Mouse (Mus musculus): Measurements from ENCODE around the gene Smn1. TPM values are rescaled to one million over a fixed set of nuclear protein-coding genes. Genes with fewer than 3 reads are reported as not detected.
"Not testable (repeated sequence)": the region's sequence is repeated elsewhere in the genome, so short reads cannot be mapped to it uniquely, and the experiment has no call there.

Smn1 gene
- polyA plus RNA-seq, 1 experiment, result 101 TPM

- H3K27me3 ChIP-seq (replicated peaks), result no peaks in the 10 kb centered on the region
- TF ChIP-seq FLI1 (IDR thresholded peaks at IDR 0.05; ENCODE audit: low read length), result no peak
- TF ChIP-seq GATA1 (IDR thresholded peaks at IDR 0.05; ENCODE audit: borderline replicate concordance, low read length), result no peak
- peaks cover 7% of the 10 kb centered on the region for H3K4me1 ChIP-seq
- H3K9me3 ChIP-seq, result no peaks in the 10 kb centered on the region
- H3K4me3 ChIP-seq (replicated peaks), result no peak overlapping the region
- H3K36me3 ChIP-seq (replicated peaks; ENCODE audit: low read length), result peaks cover 77% of the 10 kb centered on the region
Observed at GRCm38 (mm10) chr13:100141646-100142314, 17.1 kb downstream of the Smn1 start.

- Histone ChIP-seq H3K4me3 (replicated peaks) (no peak overlapping the region), H3K4me1 (peaks cover 7% of the 10 kb centered on the region), H3K36me3 (replicated peaks; ENCODE audit: low read length) (peaks cover 83% of the 10 kb centered on the region), H3K27me3 (replicated peaks) (no peaks in the 10 kb centered on the region), H3K9me3 (no peaks in the 10 kb centered on the region; the same call in 1 of the 2 replicates)
- TF ChIP-seq GATA1 (IDR thresholded peaks at IDR 0.05; ENCODE audit: borderline replicate concordance, low read length) (no peak), FLI1 (IDR thresholded peaks at IDR 0.05; ENCODE audit: low read length) (no peak)
Observed at GRCm38 (mm10) chr13:100152659-100153058, 28.0 kb downstream of the Smn1 start.

- H3K9me3 ChIP-seq, result peaks cover 3% of the 10 kb centered on the region; the same call in 1 of the 2 replicates
- peaks cover 7% of the 10 kb centered on the region for H3K4me1 ChIP-seq
- no peaks in the 10 kb centered on the region for H3K27me3 ChIP-seq (replicated peaks)
- peaks cover 68% of the 10 kb centered on the region for H3K36me3 ChIP-seq (replicated peaks; ENCODE audit: low read length)
- H3K4me3 ChIP-seq (replicated peaks), result no peak overlapping the region
- no peak for TF ChIP-seq GATA1 (IDR thresholded peaks at IDR 0.05; ENCODE audit: borderline replicate concordance, low read length)
- no peak for TF ChIP-seq FLI1 (IDR thresholded peaks at IDR 0.05; ENCODE audit: low read length)
Observed at GRCm38 (mm10) chr13:100156624-100157023, 32.0 kb downstream of the Smn1 start.

GRCm38 (mm10) chr13:100161171-100161870 lies 36.7 kb downstream of the Smn1 start:
- H3K36me3 ChIP-seq (replicated peaks; ENCODE audit: low read length), result peaks cover 74% of the 10 kb centered on the region
- not testable (repeated sequence) for H3K27me3 ChIP-seq (replicated peaks); H3K4me1 ChIP-seq; H3K4me3 ChIP-seq (replicated peaks); H3K9me3 ChIP-seq

GRCm38 (mm10) chr13:100162467-100162866 lies 37.8 kb downstream of the Smn1 start:
- H3K4me3 ChIP-seq (replicated peaks); H3K27me3 ChIP-seq (replicated peaks); H3K9me3 ChIP-seq; H3K4me1 ChIP-seq: not testable (repeated sequence)
- H3K36me3 ChIP-seq (replicated peaks; ENCODE audit: low read length), result peaks cover 73% of the 10 kb centered on the region

- H3K9me3 ChIP-seq; H3K27me3 ChIP-seq (replicated peaks); H3K4me3 ChIP-seq (replicated peaks); H3K4me1 ChIP-seq: not testable (repeated sequence)
- peaks cover 49% of the 10 kb centered on the region for H3K36me3 ChIP-seq (replicated peaks; ENCODE audit: low read length)
Observed at GRCm38 (mm10) chr13:100166378-100166777, 41.7 kb downstream of the Smn1 start.

- H3K4me1 ChIP-seq; H3K4me3 ChIP-seq (replicated peaks); H3K9me3 ChIP-seq; H3K27me3 ChIP-seq (replicated peaks): not testable (repeated sequence)
- H3K36me3 ChIP-seq (replicated peaks; ENCODE audit: low read length), result peaks cover 42% of the 10 kb centered on the region
Observed at GRCm38 (mm10) chr13:100174360-100174759, 49.7 kb downstream of the Smn1 start.

GRCm38 (mm10) chr13:100183111-100183510 lies 58.5 kb downstream of the Smn1 start:
- not testable (repeated sequence) for H3K9me3 ChIP-seq; H3K27me3 ChIP-seq (replicated peaks); H3K4me3 ChIP-seq (replicated peaks); H3K4me1 ChIP-seq
- H3K36me3 ChIP-seq (replicated peaks; ENCODE audit: low read length), result peaks cover 75% of the 10 kb centered on the region

Other genes with a start within 250 kb of the Smn1 start
- not detected in 2 replicates for gene Cartpt, start 223.8 kb upstream of the Smn1 start, polyA plus RNA-seq (2012; ENCODE audit: insufficient read depth, low replicate concordance)
- gene Mccc2, start 109.2 kb upstream of the Smn1 start, polyA plus RNA-seq (2012; ENCODE audit: insufficient read depth, low replicate concordance), result 7.9 and 13.6 TPM in 2 replicates
- 0.67 and 1.8 TPM in 2 replicates for gene Bdp1, start 20.8 kb upstream of the Smn1 start, polyA plus RNA-seq (2012; ENCODE audit: insufficient read depth, low replicate concordance)
- 20.9 TPM in 1 of 2 replicates, not detected in the other for gene Serf1, start 16.8 kb upstream of the Smn1 start, polyA plus RNA-seq (2012; ENCODE audit: insufficient read depth, low replicate concordance)
- gene Naip2, start 77.2 kb downstream of the Smn1 start, polyA plus RNA-seq (2012; ENCODE audit: insufficient read depth, low replicate concordance), result 0.85 TPM in 1 of 2 replicates, not detected in the other
- gene Naip5, start 121.5 kb downstream of the Smn1 start, polyA plus RNA-seq (2012; ENCODE audit: insufficient read depth, low replicate concordance), result 0.28 TPM in 1 of 2 replicates, not detected in the other
- gene Naip6, start 192.8 kb downstream of the Smn1 start, polyA plus RNA-seq (2012; ENCODE audit: insufficient read depth, low replicate concordance), result 0.31 TPM in 1 of 2 replicates, not detected in the other

Measured in megakaryocyte, embryonic 14.5 days (primary cell).